Mouse (Mus musculus): ENCODE data around the gene Hunk.
A peak's percentile ranks its signal among the peaks of the same experiment; 100 is the strongest.

The Hunk gene

GRCm38 (mm10) chr16:90500809-90501208 is 115.0 kb downstream of the Hunk start:
- no peak for DNase-seq (ENCODE audit: low read depth, low spot score)

GRCm38 (mm10) chr16:90505252-90505651 is 119.4 kb downstream of the Hunk start:
- no peak for DNase-seq (ENCODE audit: low read depth, low spot score)

- no peak for DNase-seq (ENCODE audit: low read depth, low spot score)
Observed at GRCm38 (mm10) chr16:90505680-90506079, 119.9 kb downstream of the Hunk start.

- no peak for DNase-seq (ENCODE audit: low read depth, low spot score)
Observed at GRCm38 (mm10) chr16:90511551-90512296, 125.9 kb downstream of the Hunk start.

- DNase-seq (ENCODE audit: low read depth, low spot score), result no peak
Observed at GRCm38 (mm10) chr16:90517041-90517440, 131.2 kb downstream of the Hunk start.

- DNase-seq (ENCODE audit: low read depth, low spot score), result no peak
Observed at GRCm38 (mm10) chr16:90518232-90518631, 132.4 kb downstream of the Hunk start.

- DNase-seq (ENCODE audit: low read depth, low spot score), result no peak
Observed at GRCm38 (mm10) chr16:90518732-90519295, 133.0 kb downstream of the Hunk start.

GRCm38 (mm10) chr16:90521191-90521950 is 135.6 kb downstream of the Hunk start:
- DNase-seq (ENCODE audit: low read depth, low spot score), result peak; percentile 42

- DNase-seq (ENCODE audit: low read depth, low spot score), result peak; percentile 99
Observed at GRCm38 (mm10) chr16:90521951-90522255, 136.1 kb downstream of the Hunk start.

GRCm38 (mm10) chr16:90522575-90522974 is 136.8 kb downstream of the Hunk start:
- DNase-seq (ENCODE audit: low read depth, low spot score), result peak; percentile 91

GRCm38 (mm10) chr16:90523373-90523772 is 137.6 kb downstream of the Hunk start:
- DNase-seq (ENCODE audit: low read depth, low spot score), result no peak

- no peak for DNase-seq (ENCODE audit: low read depth, low spot score)
Observed at GRCm38 (mm10) chr16:90523894-90524293, 138.1 kb downstream of the Hunk start.

GRCm38 (mm10) chr16:90524393-90524792 is 138.6 kb downstream of the Hunk start:
- DNase-seq (ENCODE audit: low read depth, low spot score), result peak; percentile 51

GRCm38 (mm10) chr16:90533119-90533673 is 147.4 kb downstream of the Hunk start:
- no peak for DNase-seq (ENCODE audit: low read depth, low spot score)

- DNase-seq (ENCODE audit: low read depth, low spot score), result peak; percentile 60
Observed at GRCm38 (mm10) chr16:90534591-90534990, 148.8 kb downstream of the Hunk start.

GRCm38 (mm10) chr16:90538926-90539325 is 153.1 kb downstream of the Hunk start:
- DNase-seq (ENCODE audit: low read depth, low spot score), result no peak

GRCm38 (mm10) chr16:90541191-90541590 is 155.4 kb downstream of the Hunk start:
- peak; percentile 61 for DNase-seq (ENCODE audit: low read depth, low spot score)

- DNase-seq (ENCODE audit: low read depth, low spot score), result no peak
Observed at GRCm38 (mm10) chr16:90542383-90542782, 156.6 kb downstream of the Hunk start.

GRCm38 (mm10) chr16:90544175-90544574 is 158.4 kb downstream of the Hunk start:
- no peak for DNase-seq (ENCODE audit: low read depth, low spot score)

GRCm38 (mm10) chr16:90545509-90545908 is 159.7 kb downstream of the Hunk start:
- peak; percentile 18 for DNase-seq (ENCODE audit: low read depth, low spot score)

- DNase-seq (ENCODE audit: low read depth, low spot score), result no peak
Observed at GRCm38 (mm10) chr16:90546591-90546990, 160.8 kb downstream of the Hunk start.

GRCm38 (mm10) chr16:90547996-90548395 is 162.2 kb downstream of the Hunk start:
- no peak for DNase-seq (ENCODE audit: low read depth, low spot score)
